Comparison of ENCODE assay signal across 8 mouse cellular contexts in genomic region chr2:32620682-32621516, GRCm38 (mm10). TPM values are rescaled to one million over a fixed set of nuclear protein-coding genes. Genes with fewer than 3 reads are reported as not detected.
DNase-seq lines count a peak whose midpoint lies in the region; ATAC-seq and TF ChIP-seq lines count a peak whose summit lies in the region.

No protein-coding gene starts in this region.

- 45% methylated on average over 4 of the region's 4 CpGs for WGBS in forebrain, embryonic 10.5 days
- WGBS in forebrain, embryonic 13.5 days: 54% methylated on average over 4 of the region's 4 CpGs
- 21% methylated on average over 4 of the region's 4 CpGs for whole genome bisulfite sequencing in embryonic facial prominence, embryonic 11.5 days
- 49% methylated on average over 4 of the region's 4 CpGs for WGBS in hindbrain, embryonic 15.5 days
- 39% methylated on average over 4 of the region's 4 CpGs for WGBS in liver, embryonic 12.5 days (ENCODE audit: insufficient replicate concordance)
- 38% methylated on average over 4 of the region's 4 CpGs for WGBS in small intestine, adult 2 months

- peaks cover 28% of the 10 kb centered on the region for H3K36me3 ChIP-seq in forebrain, embryonic 10.5 days (replicated peaks)
- H3K36me3 ChIP-seq in forebrain, embryonic 13.5 days (ENCODE audit: poor library complexity, severe bottlenecking): no peaks in the 10 kb centered on the region; the same call in 1 of the 2 replicates
- peaks cover 2% of the 10 kb centered on the region; the same call in 1 of the 2 replicates for H3K36me3 ChIP-seq in embryonic facial prominence, embryonic 11.5 days (replicated peaks; ENCODE audit: control insufficient read depth, insufficient read depth, low read depth, low read length)
- peaks cover 13% of the 10 kb centered on the region; the same call in 1 of the 2 replicates for H3K36me3 ChIP-seq in hindbrain, embryonic 15.5 days
- H3K36me3 ChIP-seq in liver, embryonic 12.5 days: peaks cover 35% of the 10 kb centered on the region
- H3K36me3 ChIP-seq in small intestine, adult 2 months (ENCODE audit: control insufficient read depth, insufficient read depth, low read length): no peaks in the 10 kb centered on the region

- TF ChIP-seq CTCF in small intestine, adult 2 months (IDR thresholded peaks at IDR 0.05; ENCODE audit: extremely low read depth, insufficient read length, insufficient replicate concordance, low read depth, low read length): no peak
- no peak for TF ChIP-seq CTCF in left cerebral cortex, adult 2 months (IDR thresholded peaks at IDR 0.05)

- no peak overlapping the region for H3K4me3 ChIP-seq in forebrain, embryonic 10.5 days
- no peak overlapping the region for H3K4me3 ChIP-seq in forebrain, embryonic 13.5 days
- no peak overlapping the region for H3K4me3 ChIP-seq in embryonic facial prominence, embryonic 11.5 days (ENCODE audit: low read depth, low read length)
- no peak overlapping the region for H3K4me3 ChIP-seq in hindbrain, embryonic 15.5 days
- H3K4me3 ChIP-seq in liver, embryonic 12.5 days: no peak overlapping the region
- no peak overlapping the region for H3K4me3 ChIP-seq in small intestine, adult 2 months (ENCODE audit: low read depth, low read length)
- H3K4me3 ChIP-seq in left cerebral cortex, adult 2 months: no peak overlapping the region

- no peaks in the 10 kb centered on the region for H3K9me3 ChIP-seq in forebrain, embryonic 10.5 days
- H3K9me3 ChIP-seq in forebrain, embryonic 13.5 days (replicated peaks): no peaks in the 10 kb centered on the region
- H3K9me3 ChIP-seq in embryonic facial prominence, embryonic 11.5 days (replicated peaks; ENCODE audit: control insufficient read depth, low read length): no peaks in the 10 kb centered on the region
- H3K9me3 ChIP-seq in hindbrain, embryonic 15.5 days: no peaks in the 10 kb centered on the region
- 0 out of 2 replicates have a peak, but pooled peaks cover 4% of the 10 kb centered on the region for H3K9me3 ChIP-seq in liver, embryonic 12.5 days (replicated peaks)

- H3K4me2 ChIP-seq in forebrain, embryonic 13.5 days: no peak overlapping the region
- H3K4me2 ChIP-seq in embryonic facial prominence, embryonic 11.5 days (ENCODE audit: low read depth, low read length): peak overlapping the region; percentile 8; the same call in 1 of the 2 replicates
- H3K4me2 ChIP-seq in hindbrain, embryonic 15.5 days: no peak overlapping the region
- H3K4me2 ChIP-seq in liver, embryonic 12.5 days: no peak overlapping the region; the same call in none of the 2 replicates

- peak overlapping the region; percentile 78 for H3K27ac ChIP-seq in forebrain, embryonic 10.5 days
- no peak overlapping the region for H3K27ac ChIP-seq in forebrain, embryonic 13.5 days
- H3K27ac ChIP-seq in embryonic facial prominence, embryonic 11.5 days (replicated peaks; ENCODE audit: low read depth, low read length): peak overlapping the region; percentile 74
- peak overlapping the region; percentile 13; the same call in 1 of the 2 replicates for H3K27ac ChIP-seq in hindbrain, embryonic 15.5 days (replicated peaks)
- peak overlapping the region; percentile 72 for H3K27ac ChIP-seq in liver, embryonic 12.5 days
- H3K27ac ChIP-seq in small intestine, adult 2 months (ENCODE audit: insufficient read depth, low read depth, low read length): peak overlapping the region; percentile 32; the same call in 1 of the 2 replicates
- no peak overlapping the region; the same call in 1 of the 2 replicates for H3K27ac ChIP-seq in left cerebral cortex, adult 2 months

- no peak for DNase-seq in forebrain, embryonic 10.5 days (ENCODE audit: extremely low spot score, low spot score)
- peak; percentile 78 for DNase-seq in embryonic facial prominence, embryonic 11.5 days (ENCODE audit: low spot score)
- DNase-seq in right cerebral cortex, postnatal 4 days: no peak
- no peak for DNase-seq in left cerebral cortex, adult 2 months (ENCODE audit: extremely low spot score in 1 of 2, low spot score in 2 of 2)

- no peak overlapping the region for H3K9ac ChIP-seq in forebrain, embryonic 13.5 days
- peak overlapping the region; percentile 41 for H3K9ac ChIP-seq in embryonic facial prominence, embryonic 11.5 days (replicated peaks; ENCODE audit: low read length)
- H3K9ac ChIP-seq in hindbrain, embryonic 15.5 days: no peak overlapping the region
- H3K9ac ChIP-seq in liver, embryonic 12.5 days: 0 out of 2 replicates have a peak overlapping the region, but pooled peaks have one; percentile 6

- no peak for TF ChIP-seq POLR2A in small intestine, adult 2 months (IDR thresholded peaks at IDR 0.05; ENCODE audit: low read depth, low read length)

- no peak for ATAC-seq in forebrain, embryonic 13.5 days
- peak; percentile 60; the same call in 1 of the 2 replicates for ATAC-seq in embryonic facial prominence, embryonic 11.5 days (replicated peaks; ENCODE audit: insufficient number of reproducible peaks, low FRiP score, low TSS enrichment, low read depth)
- no peak for ATAC-seq in hindbrain, embryonic 15.5 days (ENCODE audit: low FRiP score, low read depth)
- ATAC-seq in liver, embryonic 12.5 days: peak; percentile 60

- H3K4me1 ChIP-seq in forebrain, embryonic 10.5 days: peaks cover 59% of the 10 kb centered on the region
- H3K4me1 ChIP-seq in forebrain, embryonic 13.5 days: peaks cover 39% of the 10 kb centered on the region
- peaks cover 25% of the 10 kb centered on the region for H3K4me1 ChIP-seq in embryonic facial prominence, embryonic 11.5 days (ENCODE audit: control insufficient read depth, insufficient read depth, low read length)
- H3K4me1 ChIP-seq in hindbrain, embryonic 15.5 days (replicated peaks): peaks cover 41% of the 10 kb centered on the region
- H3K4me1 ChIP-seq in liver, embryonic 12.5 days: peaks cover 47% of the 10 kb centered on the region
- H3K4me1 ChIP-seq in small intestine, adult 2 months (ENCODE audit: control insufficient read depth, insufficient read depth, insufficient read length, low read length): peaks cover 7% of the 10 kb centered on the region

- intact Hi-C loops in left cerebral cortex, adult 2 months (cut with DNase I): no loop called here

- H3K27me3 ChIP-seq in forebrain, embryonic 10.5 days (ENCODE audit: poor library complexity, severe bottlenecking): no peaks in the 10 kb centered on the region
- H3K27me3 ChIP-seq in forebrain, embryonic 13.5 days: no peaks in the 10 kb centered on the region
- no peaks in the 10 kb centered on the region for H3K27me3 ChIP-seq in embryonic facial prominence, embryonic 11.5 days (ENCODE audit: control insufficient read depth, insufficient read depth, low read length)
- H3K27me3 ChIP-seq in hindbrain, embryonic 15.5 days: no peaks in the 10 kb centered on the region
- no peaks in the 10 kb centered on the region for H3K27me3 ChIP-seq in liver, embryonic 12.5 days (replicated peaks)
- H3K27me3 ChIP-seq in small intestine, adult 2 months (ENCODE audit: control insufficient read depth, insufficient read depth, low read length): no peaks in the 10 kb centered on the region

RNA-seq across cellular contexts. Expression of gene Ak1, which starts 0.7 kb away (rescaled TPM):
- 17.8 and 20.2 TPM in 2 replicates for polyA plus RNA-seq in forebrain, embryonic 10.5 days (2016; fragmentation: Nextera tagmentation; extraction: Ambion mirVana)
- polyA plus RNA-seq in forebrain, embryonic 13.5 days (2015; fragmentation: Nextera tagmentation; extraction: Ambion mirVana): 48.8 and 48.9 TPM in 2 replicates
- 13.7 and 16.6 TPM in 2 replicates for polyA plus RNA-seq in embryonic facial prominence, embryonic 11.5 days (2014; fragmentation: Nextera tagmentation; extraction: Ambion mirVana)
- polyA plus RNA-seq in hindbrain, embryonic 15.5 days (2015; fragmentation: Nextera tagmentation; extraction: Ambion mirVana): 89.0 and 95.9 TPM in 2 replicates
- polyA plus RNA-seq in liver, embryonic 12.5 days (2016; fragmentation: Nextera tagmentation; extraction: Ambion mirVana): 2.6 TPM in 2 replicates
- polyA plus RNA-seq in small intestine, adult 2 months (2012; rRNA removed): 3.4 and 3.7 TPM in 2 replicates
- total RNA-seq in left cerebral cortex, adult 2 months (2021): 100 to 1,000 TPM; 140 to 153 TPM

RNA-seq across cellular contexts. Expression of gene St6galnac6, which starts 21.4 kb away (rescaled TPM):
- polyA plus RNA-seq in forebrain, embryonic 10.5 days (2016; fragmentation: Nextera tagmentation; extraction: Ambion mirVana): 13.3 and 13.8 TPM in 2 replicates
- 10.0 and 10.8 TPM in 2 replicates for polyA plus RNA-seq in forebrain, embryonic 13.5 days (2015; fragmentation: Nextera tagmentation; extraction: Ambion mirVana)
- 6.3 and 6.8 TPM in 2 replicates for polyA plus RNA-seq in embryonic facial prominence, embryonic 11.5 days (2014; fragmentation: Nextera tagmentation; extraction: Ambion mirVana)
- polyA plus RNA-seq in hindbrain, embryonic 15.5 days (2015; fragmentation: Nextera tagmentation; extraction: Ambion mirVana): 24.1 and 27.7 TPM in 2 replicates
- polyA plus RNA-seq in liver, embryonic 12.5 days (2016; fragmentation: Nextera tagmentation; extraction: Ambion mirVana): 14.5 and 15.4 TPM in 2 replicates
- 12.5 and 18.2 TPM in 2 replicates for polyA plus RNA-seq in small intestine, adult 2 months (2012; rRNA removed)
- 100 to 1,000 TPM; 122 to 133 TPM for total RNA-seq in left cerebral cortex, adult 2 months (2021)

RNA-seq across cellular contexts. Expression of gene Eng, which starts 25.5 kb away (rescaled TPM):
- polyA plus RNA-seq in forebrain, embryonic 10.5 days (2016; fragmentation: Nextera tagmentation; extraction: Ambion mirVana): 24.5 and 24.7 TPM in 2 replicates
- polyA plus RNA-seq in forebrain, embryonic 13.5 days (2015; fragmentation: Nextera tagmentation; extraction: Ambion mirVana): 20.4 and 21.2 TPM in 2 replicates
- polyA plus RNA-seq in embryonic facial prominence, embryonic 11.5 days (2014; fragmentation: Nextera tagmentation; extraction: Ambion mirVana): 19.2 and 22.6 TPM in 2 replicates
- 29.2 and 33.9 TPM in 2 replicates for polyA plus RNA-seq in hindbrain, embryonic 15.5 days (2015; fragmentation: Nextera tagmentation; extraction: Ambion mirVana)
- polyA plus RNA-seq in liver, embryonic 12.5 days (2016; fragmentation: Nextera tagmentation; extraction: Ambion mirVana): 32.4 and 35.4 TPM in 2 replicates
- 36.8 and 54.4 TPM in 2 replicates for polyA plus RNA-seq in small intestine, adult 2 months (2012; rRNA removed)
- 10 to 100 TPM; 22.2 to 23.0 TPM for total RNA-seq in left cerebral cortex, adult 2 months (2021)

RNA-seq across cellular contexts. Expression of gene St6galnac4, which starts 34.0 kb away (rescaled TPM):
- polyA plus RNA-seq in forebrain, embryonic 10.5 days (2016; fragmentation: Nextera tagmentation; extraction: Ambion mirVana): 15.7 and 17.6 TPM in 2 replicates
- polyA plus RNA-seq in forebrain, embryonic 13.5 days (2015; fragmentation: Nextera tagmentation; extraction: Ambion mirVana): 14.5 and 16.5 TPM in 2 replicates
- 20.3 and 22.8 TPM in 2 replicates for polyA plus RNA-seq in embryonic facial prominence, embryonic 11.5 days (2014; fragmentation: Nextera tagmentation; extraction: Ambion mirVana)
- polyA plus RNA-seq in hindbrain, embryonic 15.5 days (2015; fragmentation: Nextera tagmentation; extraction: Ambion mirVana): 41.2 and 41.9 TPM in 2 replicates
- 17.5 and 18.9 TPM in 2 replicates for polyA plus RNA-seq in liver, embryonic 12.5 days (2016; fragmentation: Nextera tagmentation; extraction: Ambion mirVana)
- 9.1 and 9.6 TPM in 2 replicates for polyA plus RNA-seq in small intestine, adult 2 months (2012; rRNA removed)
- 10 to 100 TPM; 37.2 to 38.0 TPM for total RNA-seq in left cerebral cortex, adult 2 months (2021)

RNA-seq across cellular contexts. Expression of gene 9430097D07Rik, which starts 45.4 kb away (rescaled TPM):
- 0.19 and 0.30 TPM in 2 replicates for polyA plus RNA-seq in forebrain, embryonic 10.5 days (2016; fragmentation: Nextera tagmentation; extraction: Ambion mirVana)
- 0.18 and 0.39 TPM in 2 replicates for polyA plus RNA-seq in forebrain, embryonic 13.5 days (2015; fragmentation: Nextera tagmentation; extraction: Ambion mirVana)
- polyA plus RNA-seq in embryonic facial prominence, embryonic 11.5 days (2014; fragmentation: Nextera tagmentation; extraction: Ambion mirVana): 0.32 and 0.36 TPM in 2 replicates
- 0.79 and 0.87 TPM in 2 replicates for polyA plus RNA-seq in hindbrain, embryonic 15.5 days (2015; fragmentation: Nextera tagmentation; extraction: Ambion mirVana)
- polyA plus RNA-seq in liver, embryonic 12.5 days (2016; fragmentation: Nextera tagmentation; extraction: Ambion mirVana): not detected in 2 replicates
- polyA plus RNA-seq in small intestine, adult 2 months (2012; rRNA removed): not detected in 2 replicates
- 1 to 10 TPM in 1 of 2 experiments, under 1 TPM in 1; 0.75 to 1.1 TPM for total RNA-seq in left cerebral cortex, adult 2 months (2021)

Comparison
In these comparisons a context has a peak if more than half of its experiments do, and no peak if none do; other contexts are left out.
1. H3K27ac ChIP-seq: peak in forebrain, embryonic 10.5 days (single experiment), embryonic facial prominence, embryonic 11.5 days (single experiment), hindbrain, embryonic 15.5 days (single experiment), liver, embryonic 12.5 days (single experiment) and small intestine, adult 2 months (single experiment); none in forebrain, embryonic 13.5 days (single experiment) and left cerebral cortex, adult 2 months (single experiment).
2. ATAC-seq: peak in embryonic facial prominence, embryonic 11.5 days (single experiment) and liver, embryonic 12.5 days (single experiment); none in forebrain, embryonic 13.5 days (single experiment) and hindbrain, embryonic 15.5 days (single experiment).
3. H3K9ac ChIP-seq: peak in embryonic facial prominence, embryonic 11.5 days (single experiment) and liver, embryonic 12.5 days (single experiment); none in forebrain, embryonic 13.5 days (single experiment) and hindbrain, embryonic 15.5 days (single experiment).